Mouse (Mus musculus): Measurements from ENCODE around the gene Setd5.

DNA sequence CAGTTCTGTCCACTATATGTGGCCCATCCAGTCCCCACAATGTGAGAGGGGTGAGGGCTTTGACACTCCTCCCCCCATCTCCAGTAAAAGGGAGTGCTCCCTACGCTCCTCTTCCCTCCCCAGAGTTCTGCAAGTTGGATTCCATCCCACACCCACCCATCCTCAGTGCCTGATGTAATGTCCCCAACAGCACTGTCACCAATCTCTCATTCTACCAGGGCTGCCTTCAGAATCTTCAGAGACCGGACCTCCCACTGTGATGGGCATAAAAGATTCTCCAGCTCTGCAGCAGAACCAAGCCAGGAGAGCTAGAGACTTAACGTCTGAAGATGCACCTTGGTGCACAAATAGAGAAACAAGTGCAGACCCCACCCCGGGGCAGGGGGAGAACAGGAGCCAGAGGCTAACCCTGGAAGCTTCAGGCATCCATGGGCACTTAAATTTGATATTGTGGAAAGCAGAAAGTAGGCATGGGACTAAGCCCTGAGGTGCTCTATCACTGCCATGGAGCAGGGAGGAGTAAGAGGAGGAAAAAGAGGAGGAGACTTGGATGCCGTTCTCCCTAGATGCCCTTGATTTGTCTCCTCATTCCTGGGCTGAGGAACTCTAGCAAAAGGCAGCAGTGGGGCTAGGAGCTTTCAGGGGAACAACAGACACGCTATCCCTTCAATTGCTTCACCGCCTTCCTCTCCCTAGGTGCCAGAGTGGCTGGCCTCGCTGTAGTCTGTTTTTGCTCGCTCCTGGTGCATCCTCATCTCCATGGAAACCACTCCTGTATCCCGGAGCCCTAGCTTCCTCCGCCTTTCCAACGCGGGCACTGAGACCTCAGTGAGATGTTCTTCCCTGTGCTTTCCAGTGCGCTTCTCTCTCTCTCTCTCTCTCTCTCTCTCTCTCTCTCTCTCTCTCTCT lies 101.4 kb downstream of the Setd5 start:
- TF ChIP-seq POLR2A (IDR thresholded peaks at IDR 0.05; ENCODE audit: low read depth, low read length) (no peak), CTCF (conservative IDR thresholded peaks at IDR 0.05; ENCODE audit: insufficient read depth, insufficient read length, low read depth, low read length) (no peak)

All from kidney, adult 2 months (tissue).